Mouse (Mus musculus): ENCODE data around the gene Itpr1.

The Itpr1 gene

DNA sequence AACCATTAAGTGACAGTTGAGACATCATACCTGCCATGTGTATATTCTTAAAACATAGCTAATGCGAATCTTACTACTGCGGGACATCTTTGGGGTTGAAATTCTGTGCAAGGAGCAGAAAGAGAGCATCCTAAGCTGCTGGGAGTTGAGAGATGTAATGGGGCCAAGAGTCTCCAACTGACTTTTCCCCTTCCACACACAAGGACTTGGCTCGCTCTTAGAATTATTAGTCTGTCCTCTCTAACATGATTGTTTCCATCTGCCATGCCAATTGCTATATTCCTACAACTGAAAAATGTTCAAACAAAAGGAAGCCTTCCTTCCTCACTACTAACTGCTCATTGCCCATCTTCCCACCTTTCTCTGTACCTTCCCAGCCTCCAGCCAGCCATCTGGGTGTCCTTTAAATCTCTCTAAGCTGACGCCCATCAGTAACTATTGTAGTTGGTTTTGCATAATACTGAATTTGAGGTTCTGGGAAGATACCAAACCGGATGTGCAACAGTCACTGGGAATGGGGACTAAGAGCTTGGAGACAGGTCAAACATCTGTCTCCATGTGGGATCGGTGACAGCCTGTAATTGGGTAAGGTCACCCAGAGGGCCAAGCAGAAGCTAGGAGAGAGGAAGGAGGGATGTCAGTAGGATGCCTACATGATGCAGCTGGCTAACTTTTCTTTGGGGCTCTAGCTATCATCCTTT lies 177.9 kb downstream of the Itpr1 start:
- DNase-seq (ENCODE audit: low read depth, low spot score) = peak; percentile 45

DNA sequence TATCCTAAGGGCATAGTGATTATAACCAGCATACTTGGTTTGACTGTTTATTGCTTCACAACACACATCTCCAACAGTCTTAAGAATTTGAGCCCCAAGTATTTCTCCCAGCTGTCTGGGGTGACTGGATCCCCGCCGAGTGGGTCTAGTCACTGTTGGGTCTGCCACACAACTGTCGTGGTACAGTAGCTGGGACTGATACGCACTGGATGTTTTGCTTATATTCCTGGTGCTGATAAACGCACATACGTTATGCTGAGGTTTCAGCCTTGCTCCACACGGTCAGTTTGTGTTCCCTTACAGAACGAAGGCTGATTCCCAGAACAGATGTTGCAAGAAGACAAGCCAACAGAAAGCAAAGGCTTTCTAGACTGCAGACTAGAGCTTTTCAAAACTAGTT lies 180.2 kb downstream of the Itpr1 start:
- no peak for DNase-seq (ENCODE audit: low read depth, low spot score)

DNA sequence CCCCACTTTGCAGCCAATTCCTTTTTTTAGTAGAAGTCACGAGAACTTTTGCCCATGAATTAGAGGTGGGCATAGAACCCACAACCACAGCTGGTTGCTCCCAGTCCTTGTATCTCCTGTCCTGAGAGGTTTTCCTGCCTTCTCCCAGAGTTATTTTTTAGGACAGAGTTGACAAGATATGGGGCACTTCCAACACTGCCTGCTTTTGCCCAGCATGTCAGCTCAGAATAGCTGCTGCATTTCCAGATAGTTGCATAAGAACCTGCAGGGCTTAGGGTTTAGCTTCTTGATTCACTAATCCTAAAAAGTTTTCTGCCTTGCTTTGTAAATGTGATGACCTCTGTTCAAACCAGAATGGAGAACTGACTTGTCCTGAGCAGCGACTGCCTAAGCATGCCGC lies 185.1 kb downstream of the Itpr1 start:
- no peak for DNase-seq (ENCODE audit: low read depth, low spot score)

DNA sequence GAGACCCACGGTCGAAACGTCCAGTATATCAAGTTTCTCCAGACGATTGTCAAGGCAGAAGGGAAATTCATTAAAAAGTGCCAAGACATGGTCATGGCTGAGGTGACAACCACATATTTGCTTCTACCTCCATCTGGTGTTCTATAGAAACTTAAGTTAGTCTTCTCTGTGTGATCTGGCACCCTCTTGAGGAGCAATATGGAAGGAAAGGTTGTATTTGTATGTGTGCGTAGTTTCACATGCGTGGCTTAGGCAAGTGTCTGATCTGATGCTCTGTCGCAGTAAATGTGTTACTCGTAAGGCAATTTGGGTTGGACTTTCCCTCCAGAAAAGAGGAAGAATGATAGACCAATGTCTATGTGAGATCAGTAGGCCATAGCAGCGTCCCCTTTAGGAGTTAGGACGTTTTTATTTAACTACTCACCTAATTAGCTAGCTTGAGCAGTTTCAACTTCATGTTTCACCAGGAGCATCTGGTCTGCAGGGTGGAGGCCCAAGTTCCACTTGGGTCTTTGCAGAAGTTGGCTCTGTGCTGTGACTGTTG lies 188.6 kb downstream of the Itpr1 start:
- peak; percentile 9 for DNase-seq (ENCODE audit: low read depth, low spot score)

DNA sequence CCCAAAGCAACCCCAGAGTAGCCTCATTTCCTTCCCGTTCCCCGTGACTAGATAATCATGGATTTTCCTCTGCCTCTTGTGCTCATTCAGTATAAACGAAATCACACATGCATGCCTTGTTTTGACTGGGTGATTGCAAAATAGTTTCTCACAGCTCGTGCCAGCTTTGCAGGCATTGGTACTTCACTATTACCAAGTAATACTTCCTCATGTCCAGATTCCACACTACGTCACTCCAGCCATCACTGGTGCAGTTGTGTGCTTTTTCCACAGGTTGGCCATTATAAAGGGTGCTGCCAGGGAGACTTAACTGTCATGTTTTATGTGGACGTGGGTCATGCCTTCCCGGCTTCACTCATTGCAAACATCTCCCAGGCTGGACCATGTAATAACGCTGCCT lies 191.8 kb downstream of the Itpr1 start:
- DNase-seq (ENCODE audit: low read depth, low spot score) = no peak

DNA sequence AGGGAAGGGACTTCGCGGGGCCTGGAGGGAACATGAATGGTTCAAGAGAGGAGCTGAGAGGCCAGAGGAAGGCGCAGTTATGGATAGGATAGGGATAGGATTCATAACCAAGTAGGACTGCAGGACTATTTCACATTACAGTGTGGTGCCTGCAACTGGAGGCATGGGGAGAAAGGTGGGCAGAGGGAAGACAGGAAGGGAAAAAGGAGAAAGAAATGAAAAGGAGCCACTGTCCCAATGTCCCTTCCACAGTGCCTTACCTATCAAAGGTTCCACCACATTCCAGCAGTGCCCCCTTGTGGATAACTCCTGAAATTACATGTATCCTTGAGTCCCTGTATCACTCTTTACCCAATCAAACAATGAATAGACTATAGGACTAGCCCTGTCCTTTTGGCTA lies 195.2 kb downstream of the Itpr1 start:
- DNase-seq (ENCODE audit: low read depth, low spot score) = peak; percentile 81

DNA sequence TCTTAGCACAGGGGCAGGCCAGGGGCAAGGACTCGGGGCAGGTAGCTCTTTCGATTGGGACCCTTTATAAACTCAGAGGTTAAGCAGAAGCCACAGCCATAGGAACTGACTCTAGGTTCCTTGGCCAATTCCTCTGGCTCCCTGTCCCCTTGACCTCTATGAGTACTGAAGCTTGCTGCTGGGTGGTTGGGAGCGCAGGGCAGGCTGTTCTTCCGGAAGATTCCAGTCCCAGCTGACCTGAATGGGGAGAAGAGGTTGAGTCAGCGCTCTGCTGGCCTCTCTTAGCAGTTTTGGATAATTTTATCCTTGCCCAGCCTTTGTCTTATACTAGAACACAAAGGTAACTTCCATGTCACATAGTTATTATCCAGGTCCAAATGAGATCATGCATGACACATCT lies 195.8 kb downstream of the Itpr1 start:
- DNase-seq (ENCODE audit: low read depth, low spot score) = no peak

DNA sequence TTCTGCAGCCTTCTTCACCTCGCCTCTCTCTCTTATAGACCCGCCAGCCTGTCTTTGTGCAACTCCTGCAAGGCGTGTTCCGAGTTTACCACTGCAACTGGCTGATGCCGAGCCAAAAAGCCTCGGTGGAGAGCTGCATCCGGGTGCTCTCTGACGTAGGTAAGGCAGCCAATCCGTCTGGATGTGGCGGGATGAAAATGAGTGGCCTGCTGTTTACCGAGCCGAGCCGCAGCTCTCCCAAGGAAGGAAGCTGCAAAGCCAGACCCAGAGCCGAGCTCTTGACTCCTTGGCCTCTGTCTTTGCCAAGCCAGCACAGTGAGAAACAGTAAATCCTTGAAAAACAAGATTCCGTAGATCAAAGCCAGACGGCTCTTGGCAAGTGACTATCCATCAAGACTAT lies 197.9 kb downstream of the Itpr1 start:
- peak; percentile 54 for DNase-seq (ENCODE audit: low read depth, low spot score)

DNA sequence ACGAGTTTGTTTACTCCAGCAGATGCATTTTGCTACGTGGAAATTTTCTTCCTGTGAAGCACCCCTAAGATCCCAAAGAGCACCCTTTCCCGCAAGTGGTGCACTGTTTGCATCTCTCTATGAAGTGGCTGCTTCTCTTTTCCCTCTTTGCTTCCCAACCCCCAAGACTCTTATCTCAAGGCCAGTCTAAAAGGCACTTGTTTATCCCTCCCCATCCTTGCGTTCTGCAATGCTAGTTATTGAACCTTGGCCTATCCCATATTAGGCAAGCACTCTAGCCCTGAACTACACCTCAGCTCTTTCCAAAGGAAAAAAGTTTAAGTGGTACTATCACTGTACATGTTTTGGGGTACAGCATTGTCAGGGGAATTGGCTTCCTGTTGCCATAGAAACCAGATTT lies 198.3 kb downstream of the Itpr1 start:
- no peak for DNase-seq (ENCODE audit: low read depth, low spot score)

DNA sequence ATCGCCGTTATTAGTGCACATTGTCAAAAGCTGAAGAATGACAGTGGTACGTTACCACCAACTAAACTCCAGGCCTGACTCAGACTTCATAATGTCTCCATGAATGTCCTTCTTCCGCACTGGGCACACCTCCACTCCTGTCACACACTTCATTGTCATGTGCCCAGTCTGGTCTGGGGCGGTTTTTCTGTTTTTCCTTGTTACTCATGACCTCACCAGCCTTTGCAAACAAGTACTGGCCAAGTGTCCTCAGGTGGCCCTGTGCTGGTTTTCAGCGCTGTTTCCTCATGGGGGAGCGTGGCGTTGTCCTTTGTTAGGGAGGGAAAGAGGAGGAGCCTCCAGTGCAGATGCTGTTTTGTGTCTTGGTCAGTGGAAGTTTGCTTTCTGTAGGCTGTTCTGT lies 200.1 kb downstream of the Itpr1 start:
- DNase-seq (ENCODE audit: low read depth, low spot score) = no peak

DNA sequence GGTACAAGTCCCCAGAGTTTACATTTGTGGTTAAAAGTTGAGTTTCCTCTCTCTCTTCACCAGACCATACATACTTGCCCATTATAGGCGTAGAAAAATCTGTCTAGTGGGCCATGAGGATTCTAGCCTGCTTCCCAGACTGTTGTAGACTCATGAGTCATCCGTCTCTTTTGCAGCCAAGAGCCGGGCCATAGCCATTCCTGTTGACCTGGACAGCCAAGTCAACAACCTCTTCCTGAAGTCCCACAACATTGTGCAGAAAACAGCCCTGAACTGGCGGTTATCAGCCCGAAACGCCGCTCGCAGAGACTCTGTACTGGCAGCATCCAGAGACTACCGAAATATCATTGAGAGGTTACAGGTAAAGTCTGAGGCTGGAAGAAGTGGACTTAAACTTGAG lies 200.7 kb downstream of the Itpr1 start:
- no peak for DNase-seq (ENCODE audit: low read depth, low spot score)

DNA sequence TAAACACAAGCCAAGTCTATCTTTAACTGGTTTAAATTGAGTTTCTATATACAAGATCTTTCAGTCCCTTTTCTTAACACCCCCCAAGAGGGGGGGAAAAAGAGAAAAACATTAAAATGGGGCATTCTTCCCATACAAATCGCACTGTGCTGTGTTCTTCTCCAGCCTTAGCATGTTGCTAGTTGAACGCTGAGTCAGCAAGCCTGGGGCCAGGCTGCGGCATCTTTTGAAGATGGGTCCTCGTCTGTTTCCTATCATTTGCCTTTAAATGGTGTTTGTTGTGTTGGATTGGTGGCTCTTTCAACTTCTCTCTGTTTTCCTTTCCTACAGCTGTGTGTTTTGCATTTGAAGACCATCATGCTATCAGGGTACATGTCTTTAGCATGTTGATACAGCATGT lies 203.0 kb downstream of the Itpr1 start:
- DNase-seq (ENCODE audit: low read depth, low spot score) = no peak

DNA sequence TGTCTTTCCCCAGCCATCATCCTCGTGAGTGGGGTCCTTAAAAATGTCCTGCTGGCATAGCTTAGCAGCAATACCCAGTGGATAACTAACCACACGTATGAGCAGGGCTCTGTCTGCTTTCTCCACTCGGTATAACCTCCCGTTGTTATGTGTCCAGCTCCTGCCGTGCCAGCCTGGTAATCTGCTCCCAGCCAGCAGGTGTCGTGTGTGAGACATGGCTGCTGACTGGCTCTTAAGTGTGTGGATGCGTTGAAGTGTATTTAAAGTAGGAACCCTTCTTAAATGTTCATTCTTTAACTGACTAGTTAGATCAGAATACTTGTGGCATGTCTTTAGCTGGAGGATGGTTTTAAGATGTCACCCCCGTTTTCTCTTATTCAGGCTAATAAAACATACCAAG lies 204.6 kb downstream of the Itpr1 start:
- DNase-seq (ENCODE audit: low read depth, low spot score) = peak; percentile 64

DNA sequence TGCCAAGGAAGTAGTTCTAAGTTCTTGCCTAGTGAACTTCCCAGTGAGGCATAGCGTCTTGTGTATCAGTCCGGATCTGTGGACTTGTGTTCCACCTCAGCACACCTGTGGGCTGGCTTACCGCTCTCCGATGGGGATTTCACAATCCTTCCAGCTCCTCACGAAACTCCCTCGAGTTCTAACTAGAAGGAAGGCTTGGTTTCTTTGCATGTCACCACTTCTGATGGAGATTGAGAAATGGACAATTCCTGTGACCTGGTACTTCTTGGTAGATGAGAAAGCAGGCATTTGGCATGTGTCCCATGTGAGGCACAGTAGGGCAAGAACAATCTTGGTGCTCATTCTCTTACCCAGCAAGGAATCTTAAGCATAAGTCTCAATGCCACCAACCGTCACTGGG lies 205.3 kb downstream of the Itpr1 start:
- DNase-seq (ENCODE audit: low read depth, low spot score) = no peak

DNA sequence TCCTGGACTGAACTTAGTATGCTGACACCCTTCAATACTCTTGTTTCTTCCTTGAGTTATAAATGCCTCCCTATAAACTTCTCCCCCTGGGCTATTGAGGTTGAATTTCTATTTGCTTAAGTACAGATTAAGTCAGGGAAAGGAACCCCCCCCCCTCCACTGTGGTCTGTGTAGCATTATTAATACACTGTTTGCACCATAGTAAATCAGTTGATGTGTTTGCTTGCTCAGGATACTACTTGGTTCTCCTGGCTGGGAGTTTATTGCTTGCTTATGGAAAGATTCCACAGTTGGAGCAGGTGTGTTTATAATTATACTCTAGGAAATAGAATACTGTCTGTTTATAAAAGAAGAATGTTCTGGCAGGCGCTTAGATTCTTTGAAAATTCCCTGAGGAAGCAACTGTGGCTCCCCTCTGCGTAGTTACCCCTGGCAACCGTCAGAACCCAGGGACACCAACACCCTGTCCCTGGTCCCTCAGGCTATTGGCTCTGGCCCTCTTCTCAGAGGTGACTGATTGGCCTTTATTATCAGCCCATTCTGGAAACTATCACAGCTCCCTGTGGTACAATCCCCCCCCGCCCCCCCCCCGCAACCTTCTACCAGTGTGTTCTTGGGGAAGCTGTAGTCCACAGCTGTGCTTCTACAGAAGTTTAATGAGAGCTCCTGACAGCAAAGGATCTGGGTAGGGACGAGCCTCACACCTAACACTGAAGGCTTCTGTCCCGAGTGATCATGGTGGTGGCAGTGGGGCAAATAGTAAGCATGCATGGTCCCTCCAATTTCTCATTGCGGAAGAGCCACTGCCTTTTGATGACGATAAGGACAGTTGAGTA lies 212.1 kb downstream of the Itpr1 start:
- no peak for DNase-seq (ENCODE audit: low read depth, low spot score)

DNA sequence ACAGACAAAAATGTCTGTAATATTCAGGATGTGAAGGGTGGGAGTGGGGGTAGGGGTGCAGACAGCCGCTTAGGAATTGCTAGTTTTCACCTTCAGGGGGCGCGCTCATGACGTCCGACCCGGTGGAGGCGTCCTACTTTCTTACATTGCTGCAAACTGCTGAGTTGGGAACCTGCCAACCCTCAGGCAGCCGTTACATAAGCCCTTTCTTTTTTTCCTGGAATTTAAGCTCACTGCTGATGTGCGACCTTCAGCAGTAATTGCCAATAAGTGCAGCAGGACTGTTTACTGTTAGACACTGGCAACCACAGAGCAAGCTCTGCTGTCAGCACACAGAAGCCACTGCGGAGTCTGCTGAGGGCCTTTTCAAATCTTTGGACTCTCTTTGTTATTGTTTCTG lies 213.9 kb downstream of the Itpr1 start:
- peak; percentile 66 for DNase-seq (ENCODE audit: low read depth, low spot score)

DNA sequence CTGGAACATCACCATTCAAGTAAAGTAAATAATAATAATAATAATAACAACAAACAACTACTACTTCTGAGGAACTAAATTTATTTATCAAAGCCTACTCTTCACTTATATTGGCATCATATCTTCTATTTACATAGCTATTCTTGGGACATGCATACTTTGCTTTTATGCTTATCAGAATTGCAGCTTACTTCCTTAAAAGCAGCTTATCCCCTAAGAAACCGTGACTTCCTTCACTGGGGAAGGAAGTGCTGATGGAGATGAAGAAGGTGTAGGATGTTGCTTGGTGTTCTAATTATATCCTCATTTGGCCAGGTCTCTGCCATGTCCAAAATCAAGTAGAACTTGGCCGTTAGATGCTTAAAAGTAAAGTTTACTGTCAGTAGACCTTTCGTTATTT lies 215.5 kb downstream of the Itpr1 start:
- no peak for DNase-seq (ENCODE audit: low read depth, low spot score)

DNA sequence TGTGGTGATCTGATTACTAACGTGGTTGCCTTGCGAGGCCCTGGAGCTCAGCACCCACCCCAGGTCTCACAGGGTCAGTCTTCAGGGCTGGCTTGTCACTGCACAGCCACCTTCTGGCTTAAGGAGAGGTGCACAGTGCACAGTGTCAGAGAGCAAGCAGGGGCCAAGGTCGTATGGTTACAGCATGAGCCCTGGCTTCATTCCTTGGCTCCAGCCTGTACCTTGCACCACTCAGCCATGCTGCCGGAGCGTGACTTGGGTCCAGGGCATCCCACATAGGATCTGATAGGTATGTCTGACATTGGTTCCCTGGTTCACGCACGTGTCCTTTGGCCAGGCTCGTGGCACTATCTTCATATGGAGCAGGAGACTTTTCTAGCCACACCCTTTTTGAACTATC lies 217.1 kb downstream of the Itpr1 start:
- DNase-seq (ENCODE audit: low read depth, low spot score) = no peak

DNA sequence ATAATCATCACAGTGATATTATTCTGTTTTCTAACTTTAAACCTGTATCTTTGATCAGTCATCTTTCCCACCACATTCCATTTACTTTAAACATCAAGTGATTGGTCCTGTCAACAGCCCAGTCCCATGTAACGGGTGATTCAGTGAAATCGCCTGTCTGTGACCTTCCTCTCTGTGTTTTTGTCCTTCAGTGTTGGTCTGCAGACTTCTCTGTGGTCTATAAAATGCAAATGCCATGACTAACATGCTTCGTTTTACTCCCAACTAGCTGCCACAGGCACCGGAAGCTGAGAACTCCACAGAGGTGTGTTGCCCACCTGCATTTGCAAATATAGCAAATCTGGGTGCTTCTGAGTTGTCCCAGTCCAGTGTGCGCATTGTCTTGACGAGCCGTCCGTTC lies 218.3 kb downstream of the Itpr1 start:
- no peak for DNase-seq (ENCODE audit: low read depth, low spot score)

DNA sequence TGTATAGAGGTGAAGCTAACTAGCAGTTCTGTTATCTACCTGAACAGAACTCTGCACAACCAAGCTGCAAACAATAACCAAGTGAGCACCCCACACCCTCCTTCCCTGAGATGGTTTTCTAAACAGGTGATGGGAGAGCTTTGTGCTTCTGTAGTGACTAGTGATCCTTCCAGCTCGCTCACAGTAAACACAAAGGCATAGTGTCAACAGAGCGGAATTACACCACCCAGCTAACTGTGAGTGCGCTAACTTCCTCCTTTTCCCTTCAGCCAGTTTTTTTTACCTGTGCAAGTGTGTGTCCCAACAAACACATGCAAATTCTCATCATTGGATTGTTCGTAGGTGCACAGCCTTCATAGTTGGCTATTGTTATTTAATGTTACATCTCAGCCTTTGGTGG lies 219.9 kb downstream of the Itpr1 start:
- DNase-seq (ENCODE audit: low read depth, low spot score) = no peak

DNA sequence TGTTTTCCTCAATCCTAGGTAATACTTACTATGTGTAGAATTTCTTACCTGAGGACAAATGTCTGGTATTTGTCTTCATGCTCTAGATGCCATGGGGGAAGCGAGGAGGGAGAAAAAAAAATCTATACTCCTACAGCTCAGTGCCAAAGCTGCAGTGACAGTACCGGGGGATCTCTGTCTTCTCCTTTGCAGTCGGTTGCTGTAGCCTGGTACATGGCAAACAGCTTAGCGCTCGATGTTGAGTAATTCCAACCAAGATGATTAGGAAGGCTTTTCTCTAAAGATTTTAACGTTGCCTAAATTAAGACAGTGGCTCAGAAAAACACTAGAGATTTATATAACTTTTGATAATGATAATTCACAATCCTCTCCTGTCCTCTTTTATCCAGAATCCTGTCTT lies 221.9 kb downstream of the Itpr1 start:
- DNase-seq (ENCODE audit: low read depth, low spot score) = no peak

DNA sequence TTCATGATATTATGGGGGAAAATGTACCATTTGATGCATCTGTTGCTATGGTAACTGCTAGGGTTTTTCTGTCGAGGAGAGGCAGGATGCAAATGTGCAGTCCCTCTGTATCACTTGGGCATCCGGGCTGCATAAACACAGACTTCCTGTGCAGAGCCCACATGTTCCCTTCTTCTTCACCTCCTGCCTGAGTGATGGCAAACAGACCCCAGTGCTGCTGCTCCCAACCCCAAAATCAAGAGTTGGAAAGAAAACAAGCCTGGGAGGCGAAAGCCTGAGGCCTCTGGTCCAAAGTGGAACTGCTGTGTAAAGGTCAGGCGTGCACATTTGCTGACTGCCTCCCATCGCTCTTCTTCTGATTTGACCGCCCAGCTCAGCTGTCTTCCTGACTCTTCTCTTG lies 222.6 kb downstream of the Itpr1 start:
- no peak for DNase-seq (ENCODE audit: low read depth, low spot score)

DNA sequence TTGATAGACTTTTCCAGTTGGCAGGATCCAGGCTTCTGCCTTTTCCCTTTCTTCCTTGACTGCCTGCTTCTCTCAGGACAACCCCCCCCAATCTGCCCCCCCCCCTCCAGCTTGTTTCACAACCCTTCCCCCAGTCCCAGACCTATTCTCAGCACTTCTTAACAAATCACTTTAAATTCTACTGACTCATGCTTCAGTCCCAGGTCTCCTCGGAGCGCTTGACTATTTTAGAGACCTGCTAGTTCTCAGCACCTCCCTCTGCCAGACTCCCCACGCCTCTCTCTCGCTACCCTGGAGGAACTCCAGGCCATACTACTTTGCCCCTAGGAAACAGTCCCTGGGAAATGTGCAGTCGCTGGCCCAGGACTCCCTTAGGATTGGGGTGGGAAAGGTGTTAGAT lies 223.7 kb downstream of the Itpr1 start:
- no peak for DNase-seq (ENCODE audit: low read depth, low spot score)
